6 mouse cellular contexts compared by ENCODE assay signal in the genomic region with DNA sequence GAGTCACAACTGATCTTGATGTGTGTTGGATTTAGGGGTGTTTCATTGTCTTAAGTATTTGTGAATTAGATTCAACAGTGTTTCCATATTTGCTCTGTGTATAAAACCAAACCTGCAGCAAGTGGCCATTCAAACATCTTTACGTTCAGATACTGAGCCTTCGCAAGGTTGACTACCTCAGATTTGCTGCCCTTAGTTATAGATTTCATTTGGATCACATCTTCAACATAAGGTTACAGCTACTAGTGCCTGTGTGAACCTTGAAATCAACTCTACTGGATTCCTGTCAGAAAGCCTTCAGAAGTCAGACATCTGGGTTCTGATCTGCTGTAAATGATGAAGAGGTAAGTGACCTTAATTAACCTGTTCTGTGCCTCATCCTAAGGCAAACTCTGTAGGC. TPM values are rescaled to one million over a fixed set of nuclear protein-coding genes. Genes with fewer than 3 reads are reported as not detected.
"Had no signal": no experiment of that assay in that cellular context is flagged by ENCODE, and none has a peak within 500 bp of the region (broad histone marks: within the 10 kb centered on the region; RNA-seq: fewer than 3 reads in every experiment).

No protein-coding gene starts in this region.

RNA-seq across cellular contexts. Expression of gene Zfp981, which starts 25.6 kb away (rescaled TPM):
- polyA plus RNA-seq: small intestine, adult 2 months; spleen, adult 2 months; stomach, embryonic 15.5 days; stomach, embryonic 16.5 days; stomach, postnatal 0 days; thymus, adult 2 months had no signal
